Mouse (Mus musculus): ENCODE data around the gene Clip2. TPM values are rescaled to one million over a fixed set of nuclear protein-coding genes. Genes with fewer than 3 reads are reported as not detected.

The Clip2 gene
- polyA plus RNA-seq, 1 experiment from 2014 or later: 8.0 TPM

DNA sequence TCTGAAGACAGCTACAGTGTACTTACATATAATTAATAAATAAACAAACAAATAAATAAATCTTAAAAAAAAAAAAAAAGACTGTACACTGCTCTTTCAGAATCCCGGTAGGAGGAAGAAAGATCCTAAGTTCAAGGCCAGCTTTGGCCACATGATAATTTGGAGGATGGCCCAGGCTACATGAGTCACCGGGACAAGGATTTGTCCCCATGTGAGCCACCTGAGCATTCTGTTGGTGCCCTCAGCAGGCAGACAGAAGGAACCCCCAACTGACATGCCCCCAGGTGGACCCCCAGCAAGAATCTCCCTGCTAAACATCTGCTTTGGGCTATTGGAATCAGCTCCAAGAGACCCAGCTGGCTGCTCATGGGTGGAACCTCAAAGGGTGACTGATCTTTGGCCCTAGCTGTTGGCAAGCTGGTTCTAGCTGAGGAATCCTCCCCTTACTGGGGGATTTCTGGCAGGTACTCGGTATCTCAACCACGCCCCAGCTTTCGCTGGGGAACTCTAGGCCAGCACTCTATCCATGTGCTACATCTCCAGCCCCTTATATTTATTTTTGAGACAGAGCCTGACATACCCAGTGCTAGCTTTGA is 1.8 kb upstream of the Clip2 start:
- peaks cover 14% of the 10 kb centered on the region for H3K4me1 ChIP-seq (replicated peaks; ENCODE audit: control insufficient read depth, insufficient read depth, low read length)
- H3K27ac ChIP-seq (ENCODE audit: low read depth, low read length): no peak overlapping the region
- H3K4me2 ChIP-seq (replicated peaks; ENCODE audit: low read depth, low read length): no peak overlapping the region
- H3K27me3 ChIP-seq (ENCODE audit: control insufficient read depth, insufficient read depth, low read length): no peaks in the 10 kb centered on the region
- 85% methylated on average over 5 of the region's 5 CpGs for WGBS
- no peak overlapping the region for H3K9ac ChIP-seq (ENCODE audit: low read depth, low read length)
- DNase-seq (ENCODE audit: low spot score) (no peak), ATAC-seq (ENCODE audit: low FRiP score) (no peak)
- H3K36me3 ChIP-seq (ENCODE audit: control insufficient read depth, insufficient read depth, low read length): no peaks in the 10 kb centered on the region
- no peaks in the 10 kb centered on the region for H3K9me3 ChIP-seq (ENCODE audit: control insufficient read depth, low read length)
- H3K4me3 ChIP-seq (ENCODE audit: low read depth, low read length): no peak overlapping the region

DNA sequence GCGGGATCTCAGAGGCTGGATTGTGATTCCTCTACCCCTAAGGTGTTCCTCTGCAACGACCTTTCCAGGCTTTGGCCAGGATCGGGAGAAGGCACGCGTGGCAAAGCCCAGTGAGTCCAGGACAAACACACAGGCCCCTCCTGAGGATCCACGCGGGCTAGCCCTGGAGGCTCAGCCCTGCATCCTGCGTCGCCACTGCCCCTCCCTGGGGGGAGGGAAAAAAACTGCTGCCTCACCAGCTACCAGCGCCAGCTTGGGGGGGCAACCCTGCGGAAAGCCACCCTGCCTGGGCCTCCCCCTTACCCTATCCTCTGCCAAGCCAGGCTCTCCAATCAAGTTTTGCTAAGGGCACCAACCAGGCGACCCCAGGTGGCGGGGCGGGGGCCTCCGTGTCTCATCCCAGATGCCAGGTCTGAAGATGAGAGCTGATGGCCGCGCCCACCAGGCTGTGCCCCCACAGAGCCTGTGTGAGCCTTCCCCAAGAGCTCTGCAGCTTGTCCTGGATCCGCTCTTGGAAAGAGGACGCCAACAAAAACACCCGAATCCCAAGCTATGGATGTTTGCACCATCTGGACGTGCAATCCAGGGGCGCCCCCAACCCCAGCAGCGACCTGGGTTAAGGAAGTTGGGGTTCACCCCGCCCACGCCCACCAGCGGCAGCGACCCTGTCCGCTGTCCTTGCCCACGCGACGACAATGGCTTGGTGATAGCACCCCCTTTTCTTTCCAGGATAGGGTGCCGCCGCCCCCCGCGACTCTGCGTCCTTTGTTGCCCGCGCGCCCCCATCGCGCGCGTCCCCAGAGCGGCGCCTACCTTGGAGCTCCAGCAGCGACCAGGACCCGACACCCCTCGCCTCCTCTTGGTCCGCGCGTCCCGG is 763 bp downstream of the Clip2 start:
- ATAC-seq (ENCODE audit: low FRiP score) (peak; percentile 26), DNase-seq (ENCODE audit: low spot score) (peak; percentile 69)
- H3K9ac ChIP-seq (ENCODE audit: low read depth, low read length): peak overlapping the region; percentile 97
- H3K36me3 ChIP-seq (ENCODE audit: control insufficient read depth, insufficient read depth, low read length): no peaks in the 10 kb centered on the region
- WGBS: 2% methylated on average over 50 of the region's 52 CpGs
- peaks cover 16% of the 10 kb centered on the region for H3K4me1 ChIP-seq (replicated peaks; ENCODE audit: control insufficient read depth, insufficient read depth, low read length)
- H3K4me2 ChIP-seq (replicated peaks; ENCODE audit: low read depth, low read length): peak overlapping the region; percentile 92
- H3K27me3 ChIP-seq (ENCODE audit: control insufficient read depth, insufficient read depth, low read length): no peaks in the 10 kb centered on the region
- no peaks in the 10 kb centered on the region for H3K9me3 ChIP-seq (ENCODE audit: control insufficient read depth, low read length)
- H3K27ac ChIP-seq (ENCODE audit: low read depth, low read length): peak overlapping the region; percentile 98
- peak overlapping the region; percentile 96 for H3K4me3 ChIP-seq (ENCODE audit: low read depth, low read length)

DNA sequence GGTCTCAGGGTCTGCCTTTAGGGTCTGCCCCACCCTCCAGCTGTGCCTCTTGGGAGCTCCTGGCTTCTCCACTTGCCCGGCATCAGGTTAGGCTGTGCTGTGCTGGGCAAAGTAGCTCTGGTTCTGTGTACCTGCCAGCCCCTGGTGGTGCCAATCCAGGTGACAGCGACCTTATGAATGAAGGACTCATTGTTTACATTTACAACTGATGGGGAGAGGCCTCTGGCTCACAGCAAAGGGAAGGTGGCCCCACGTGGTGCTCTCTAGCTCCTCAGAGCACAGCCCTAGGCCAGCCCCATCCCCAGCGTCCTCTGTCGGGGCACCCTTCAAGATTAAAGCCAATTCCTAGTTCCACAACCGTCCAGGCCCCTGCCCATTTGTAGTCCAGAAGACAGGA is 1.4 kb downstream of the Clip2 start:
- no peak for ATAC-seq (ENCODE audit: low FRiP score)
- Histone ChIP-seq H3K27ac (ENCODE audit: low read depth, low read length) (peak overlapping the region; percentile 98; the same call in 1 of the 2 replicates), H3K27me3 (ENCODE audit: control insufficient read depth, insufficient read depth, low read length) (no peaks in the 10 kb centered on the region), H3K9me3 (ENCODE audit: control insufficient read depth, low read length) (no peaks in the 10 kb centered on the region), H3K9ac (ENCODE audit: low read depth, low read length) (peak overlapping the region; percentile 97), H3K4me2 (replicated peaks; ENCODE audit: low read depth, low read length) (peak overlapping the region; percentile 92), H3K4me1 (replicated peaks; ENCODE audit: control insufficient read depth, insufficient read depth, low read length) (peaks cover 14% of the 10 kb centered on the region), H3K36me3 (ENCODE audit: control insufficient read depth, insufficient read depth, low read length) (no peaks in the 10 kb centered on the region), H3K4me3 (ENCODE audit: low read depth, low read length) (peak overlapping the region; percentile 96)
- WGBS: 13% methylated on average over 6 of the region's 6 CpGs
- DNase-seq (ENCODE audit: low spot score): peak; percentile 25

DNA sequence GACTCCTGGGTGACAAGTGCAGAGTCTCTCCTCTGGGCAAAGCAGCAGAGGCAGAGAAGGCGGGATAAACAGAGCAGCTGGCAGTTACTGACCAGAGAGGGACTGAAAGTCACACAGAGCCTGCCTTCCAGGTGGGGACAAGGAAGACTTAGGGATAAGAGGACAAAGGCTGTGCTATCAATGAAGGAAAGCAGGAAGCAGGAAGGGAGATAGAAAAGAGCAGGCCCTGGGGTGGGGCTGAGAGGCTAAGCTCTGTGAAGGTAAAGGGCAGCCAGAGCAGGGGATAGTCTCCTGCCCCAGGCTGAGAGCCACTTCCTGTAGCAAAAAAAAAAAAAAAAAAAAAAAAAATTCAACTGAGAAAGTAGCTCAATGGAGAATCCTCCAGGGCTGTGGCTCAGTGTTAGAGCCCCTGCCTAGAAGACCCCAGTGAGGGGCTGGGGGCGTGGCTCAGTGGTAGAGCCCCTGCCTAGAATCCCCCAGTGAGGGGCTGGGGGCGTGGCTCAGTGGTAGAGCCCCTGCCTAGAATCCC is 2.5 kb downstream of the Clip2 start:
- H3K9ac ChIP-seq (ENCODE audit: low read depth, low read length): no peak overlapping the region
- H3K27me3 ChIP-seq (ENCODE audit: control insufficient read depth, insufficient read depth, low read length): no peaks in the 10 kb centered on the region
- no peaks in the 10 kb centered on the region for H3K36me3 ChIP-seq (ENCODE audit: control insufficient read depth, insufficient read depth, low read length)
- no peak overlapping the region for H3K4me3 ChIP-seq (ENCODE audit: low read depth, low read length)
- H3K4me1 ChIP-seq (replicated peaks; ENCODE audit: control insufficient read depth, insufficient read depth, low read length): peaks cover 10% of the 10 kb centered on the region
- DNase-seq (ENCODE audit: low spot score): no peak
- no peak overlapping the region for H3K4me2 ChIP-seq (replicated peaks; ENCODE audit: low read depth, low read length)
- 84% methylated on average over 2 of the region's 3 CpGs for WGBS
- H3K27ac ChIP-seq (ENCODE audit: low read depth, low read length): no peak overlapping the region
- no peaks in the 10 kb centered on the region for H3K9me3 ChIP-seq (ENCODE audit: control insufficient read depth, low read length)
- ATAC-seq (ENCODE audit: low FRiP score): no peak

DNA sequence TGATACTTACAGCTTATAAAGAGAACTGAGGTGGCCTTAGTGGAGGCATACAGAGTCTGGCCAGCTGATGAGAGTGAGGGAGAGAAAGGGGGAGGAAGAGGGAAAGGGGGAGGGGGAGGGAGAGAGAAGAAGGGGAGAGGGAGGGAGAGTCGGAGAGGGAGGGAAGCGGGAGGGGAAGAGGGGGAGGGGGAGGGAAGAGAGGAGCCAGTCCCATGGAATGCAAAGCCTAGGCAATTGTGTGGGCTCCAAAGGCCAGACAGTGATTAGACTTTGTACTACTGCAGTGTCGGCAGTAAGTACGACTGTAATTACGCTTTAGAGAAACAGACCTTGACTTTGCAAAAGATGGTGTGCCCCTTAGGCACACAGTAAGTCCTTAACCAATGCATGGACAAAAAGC is 3.9 kb downstream of the Clip2 start:
- H3K4me2 ChIP-seq (replicated peaks; ENCODE audit: low read depth, low read length): no peak overlapping the region
- no peaks in the 10 kb centered on the region for H3K36me3 ChIP-seq (ENCODE audit: control insufficient read depth, insufficient read depth, low read length)
- H3K9me3 ChIP-seq (ENCODE audit: control insufficient read depth, low read length): no peaks in the 10 kb centered on the region
- H3K4me1 ChIP-seq (replicated peaks; ENCODE audit: control insufficient read depth, insufficient read depth, low read length): peaks cover 10% of the 10 kb centered on the region
- H3K27me3 ChIP-seq (ENCODE audit: control insufficient read depth, insufficient read depth, low read length): no peaks in the 10 kb centered on the region
- no peak for DNase-seq (ENCODE audit: low spot score)
- WGBS: 56% methylated on average over 5 of the region's 5 CpGs
- H3K27ac ChIP-seq (ENCODE audit: low read depth, low read length): no peak overlapping the region; the same call in 1 of the 2 replicates
- ATAC-seq (ENCODE audit: low FRiP score): no peak
- no peak overlapping the region for H3K9ac ChIP-seq (ENCODE audit: low read depth, low read length)
- no peak overlapping the region for H3K4me3 ChIP-seq (ENCODE audit: low read depth, low read length)

DNA sequence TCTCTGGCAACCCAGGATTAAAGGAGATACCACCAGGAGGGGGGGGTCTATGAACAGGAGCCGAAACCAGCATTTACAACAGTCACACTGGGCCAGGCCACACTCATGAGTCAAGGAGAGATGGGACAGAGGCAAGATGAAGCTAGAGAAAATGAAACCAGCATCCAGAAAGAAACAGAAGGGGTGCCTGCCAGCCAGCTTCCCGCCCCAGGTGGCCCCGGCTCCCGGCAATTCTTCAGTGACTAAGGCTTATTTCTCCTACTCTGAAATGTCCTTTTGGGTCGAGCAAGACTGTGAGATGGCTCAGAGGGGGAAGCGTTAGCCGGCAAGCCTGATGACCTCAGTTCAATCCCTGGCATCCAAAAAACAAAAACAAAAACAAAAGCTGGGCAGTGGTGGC is 5.4 kb downstream of the Clip2 start:
- no peak for ATAC-seq (ENCODE audit: low FRiP score)
- no peak for DNase-seq (ENCODE audit: low spot score)
- peaks cover 7% of the 10 kb centered on the region for H3K4me1 ChIP-seq (replicated peaks; ENCODE audit: control insufficient read depth, insufficient read depth, low read length)
- H3K27ac ChIP-seq (ENCODE audit: low read depth, low read length): no peak overlapping the region
- H3K9ac ChIP-seq (ENCODE audit: low read depth, low read length): no peak overlapping the region
- no peaks in the 10 kb centered on the region for H3K27me3 ChIP-seq (ENCODE audit: control insufficient read depth, insufficient read depth, low read length)
- 93% methylated on average over 7 of the region's 7 CpGs for WGBS
- H3K4me3 ChIP-seq (ENCODE audit: low read depth, low read length): no peak overlapping the region
- H3K9me3 ChIP-seq (ENCODE audit: control insufficient read depth, low read length): no peaks in the 10 kb centered on the region
- H3K4me2 ChIP-seq (replicated peaks; ENCODE audit: low read depth, low read length): no peak overlapping the region
- H3K36me3 ChIP-seq (ENCODE audit: control insufficient read depth, insufficient read depth, low read length): no peaks in the 10 kb centered on the region

DNA sequence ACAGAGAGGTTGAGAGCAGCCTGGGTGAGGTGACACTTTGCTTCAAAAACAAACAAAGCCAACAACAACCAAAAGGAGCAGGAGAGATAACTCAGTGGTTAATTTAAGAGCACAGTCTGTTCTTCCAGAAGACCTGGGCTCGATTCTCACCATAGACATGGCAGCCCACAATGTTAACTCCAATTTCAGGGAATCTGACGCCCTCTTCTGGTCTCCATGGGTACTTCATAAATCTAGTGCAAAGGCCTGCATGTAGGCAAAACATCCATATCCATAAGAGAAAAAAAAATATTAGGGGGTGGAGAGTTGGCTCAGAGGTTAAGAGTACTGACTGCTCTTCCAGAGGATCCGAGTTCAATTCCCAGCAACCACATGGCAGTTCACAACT is 7.0 kb downstream of the Clip2 start:
- Histone ChIP-seq H3K4me1 (replicated peaks; ENCODE audit: control insufficient read depth, insufficient read depth, low read length) (peaks cover 2% of the 10 kb centered on the region; the same call in 1 of the 2 replicates), H3K4me2 (replicated peaks; ENCODE audit: low read depth, low read length) (no peak overlapping the region), H3K27ac (ENCODE audit: low read depth, low read length) (no peak overlapping the region), H3K4me3 (ENCODE audit: low read depth, low read length) (no peak overlapping the region), H3K9ac (ENCODE audit: low read depth, low read length) (no peak overlapping the region), H3K27me3 (ENCODE audit: control insufficient read depth, insufficient read depth, low read length) (no peaks in the 10 kb centered on the region), H3K36me3 (ENCODE audit: control insufficient read depth, insufficient read depth, low read length) (no peaks in the 10 kb centered on the region), H3K9me3 (ENCODE audit: control insufficient read depth, low read length) (no peaks in the 10 kb centered on the region)
- no peak for ATAC-seq (ENCODE audit: low FRiP score)
- DNase-seq (ENCODE audit: low spot score): peak; percentile 36
- 49% methylated on average over 3 of the region's 3 CpGs for WGBS

DNA sequence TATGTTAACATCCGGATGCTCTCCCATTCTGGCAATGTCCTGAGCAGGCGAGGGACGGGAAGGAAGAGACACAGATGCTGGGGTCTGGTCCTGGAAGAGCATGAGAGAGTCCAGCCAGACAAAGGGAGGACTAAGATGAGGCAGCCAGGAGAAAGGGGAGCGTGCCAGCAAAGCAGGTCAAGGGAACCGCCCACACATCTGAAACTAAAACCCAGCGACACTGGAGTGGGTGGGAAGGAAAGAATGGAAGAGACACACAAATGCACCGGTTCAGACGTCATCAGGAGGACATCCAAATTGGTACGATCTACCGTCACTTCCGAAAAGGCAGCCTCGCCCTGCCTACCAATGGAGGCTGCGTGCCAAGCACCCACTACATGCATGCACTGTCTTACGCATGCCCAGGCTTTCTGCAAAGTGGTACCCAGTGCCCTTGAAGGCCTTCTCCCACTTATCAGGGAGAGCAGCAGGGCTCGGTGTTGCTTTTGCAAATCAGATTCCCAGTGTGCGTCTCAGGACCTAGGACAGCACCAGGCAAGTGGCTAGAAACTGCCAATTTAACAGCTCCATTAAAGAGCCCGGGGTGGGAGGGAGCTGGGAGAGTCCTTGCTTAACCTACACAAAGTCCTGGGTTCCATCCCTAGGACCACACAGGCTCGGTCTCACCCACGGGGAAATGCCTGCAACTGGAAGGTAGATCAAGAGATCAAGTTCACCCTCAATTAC is 7.6 kb downstream of the Clip2 start:
- Histone ChIP-seq H3K36me3 (ENCODE audit: control insufficient read depth, insufficient read depth, low read length) (no peaks in the 10 kb centered on the region), H3K4me2 (replicated peaks; ENCODE audit: low read depth, low read length) (no peak overlapping the region), H3K27me3 (ENCODE audit: control insufficient read depth, insufficient read depth, low read length) (no peaks in the 10 kb centered on the region), H3K9ac (ENCODE audit: low read depth, low read length) (no peak overlapping the region), H3K9me3 (ENCODE audit: control insufficient read depth, low read length) (no peaks in the 10 kb centered on the region), H3K4me1 (replicated peaks; ENCODE audit: control insufficient read depth, insufficient read depth, low read length) (peaks cover 2% of the 10 kb centered on the region; the same call in 1 of the 2 replicates), H3K27ac (ENCODE audit: low read depth, low read length) (no peak overlapping the region), H3K4me3 (ENCODE audit: low read depth, low read length) (no peak overlapping the region)
- ATAC-seq (ENCODE audit: low FRiP score): no peak
- 72% methylated on average over 19 of the region's 19 CpGs for WGBS
- no peak for DNase-seq (ENCODE audit: low spot score)
